Mouse (Mus musculus) limb, embryonic 10.5 days (tissue): ENCODE results near the gene Plce1. TPM values are rescaled to one million over a fixed set of nuclear protein-coding genes. Genes with fewer than 3 reads are reported as not detected.

Experiments used
- DNase-seq: peaks from one replicate; pipeline ENCODE4 v3.0.0-alpha.2; 2017; ENCODE audit warnings: low spot score
- H3K27ac ChIP-seq: fragments of 300-500 bp; sonication (generic); 2 replicates; pipeline ENCODE4 v1.5.1; 2016; ENCODE audit warnings: mild to moderate bottlenecking
- H3K27me3 ChIP-seq: fragments of 300-500 bp; sonication (generic); 2 replicates; pipeline ENCODE4 v1.6.1; 2016; ENCODE audit warnings: low read depth, mild to moderate bottlenecking; ENCODE audit not compliant: poor library complexity, severe bottlenecking
- H3K36me3 ChIP-seq: fragments of 300-500 bp; sonication (generic); 2 replicates; pipeline ENCODE4 v1.6.1; 2016; ENCODE audit warnings: mild to moderate bottlenecking, moderate library complexity
- H3K4me1 ChIP-seq: fragments of 300-500 bp; sonication (generic); 2 replicates; pipeline ENCODE4 v1.6.1; 2016
- H3K4me3 ChIP-seq: fragments of 300-500 bp; sonication (generic); 2 replicates; pipeline ENCODE4 v1.5.1; 2016; ENCODE audit warnings: mild to moderate bottlenecking, moderate library complexity
- H3K9me3 ChIP-seq: fragments of 300-500 bp; sonication (generic); replicated peaks from 2 replicates; pipeline ENCODE4 v1.6.1; 2016; ENCODE audit warnings: mild to moderate bottlenecking
- WGBS: fragments of 180-500 bp; shearing (Covaris S2); methylation state at CpG from one replicate; pipeline ENCODE4 v1.1.7; 2016; 5-methylcytosine and 5-hydroxymethylcytosine counted together
- polyA plus RNA-seq: library from polyadenylated mRNA; unstranded; fragments of >200 nt; fragmentation: Nextera tagmentation; extraction: Ambion mirVana; gene quantifications from 2 replicates; pipeline ENCODE4 v1.2.1, GENCODE M21; 2016

The Plce1 gene
- polyA plus RNA-seq, 1 experiment from 2014 or later, result 2.6 TPM

DNA sequence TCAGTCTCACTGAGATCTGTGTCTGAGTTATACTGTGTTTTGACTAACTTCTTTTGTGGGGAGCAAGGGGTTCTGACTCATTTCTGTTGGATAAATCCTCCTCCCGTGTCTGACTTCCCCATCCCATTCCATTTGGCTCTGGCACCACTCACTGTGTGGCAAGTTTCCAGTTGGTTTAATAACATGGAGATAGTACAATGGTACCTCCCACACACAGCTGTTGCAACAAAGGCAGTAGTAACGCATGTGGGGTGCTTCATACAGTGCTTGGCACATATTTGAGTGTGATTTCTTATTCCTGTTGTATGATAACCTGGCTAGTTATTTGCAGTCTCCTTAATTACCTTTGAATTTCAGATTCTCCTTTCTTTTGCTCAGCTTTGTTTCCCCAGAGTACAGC is 297.9 kb downstream of the Plce1 start:
- 82% methylated on average over 2 of the region's 2 CpGs for WGBS
- H3K9me3 ChIP-seq, result no peaks in the 10 kb centered on the region
- H3K36me3 ChIP-seq, result no peaks in the 10 kb centered on the region
- H3K4me1 ChIP-seq, result no peaks in the 10 kb centered on the region
- no peak overlapping the region for H3K4me3 ChIP-seq
- DNase-seq, result no peak
- no peak overlapping the region for H3K27ac ChIP-seq
- no peaks in the 10 kb centered on the region for H3K27me3 ChIP-seq

DNA sequence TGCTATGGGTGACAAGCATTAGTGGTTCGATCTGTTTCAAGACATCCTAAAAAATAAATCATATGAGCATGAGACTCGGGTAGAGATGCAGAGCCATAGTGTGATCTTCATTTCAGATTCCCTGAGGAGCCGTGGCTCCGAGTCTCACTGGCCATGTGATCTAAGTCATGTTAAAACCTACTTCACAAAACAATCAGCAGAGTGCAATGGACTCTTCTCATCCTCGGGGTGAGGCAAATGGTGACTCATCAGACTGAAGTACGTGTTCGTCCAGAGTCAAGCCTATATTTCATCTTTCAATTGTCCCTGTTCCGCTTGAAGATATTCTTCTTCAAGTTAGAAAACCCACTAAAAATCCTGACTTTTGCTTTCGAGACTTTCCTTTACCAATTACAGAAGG is 302.6 kb downstream of the Plce1 start:
- Histone ChIP-seq H3K27me3 (no peaks in the 10 kb centered on the region), H3K4me1 (no peaks in the 10 kb centered on the region), H3K9me3 (no peaks in the 10 kb centered on the region), H3K4me3 (no peak overlapping the region), H3K36me3 (peaks cover 13% of the 10 kb centered on the region), H3K27ac (no peak overlapping the region)
- DNase-seq, result no peak
- 91% methylated on average over 9 of the region's 9 CpGs for whole genome bisulfite sequencing

DNA sequence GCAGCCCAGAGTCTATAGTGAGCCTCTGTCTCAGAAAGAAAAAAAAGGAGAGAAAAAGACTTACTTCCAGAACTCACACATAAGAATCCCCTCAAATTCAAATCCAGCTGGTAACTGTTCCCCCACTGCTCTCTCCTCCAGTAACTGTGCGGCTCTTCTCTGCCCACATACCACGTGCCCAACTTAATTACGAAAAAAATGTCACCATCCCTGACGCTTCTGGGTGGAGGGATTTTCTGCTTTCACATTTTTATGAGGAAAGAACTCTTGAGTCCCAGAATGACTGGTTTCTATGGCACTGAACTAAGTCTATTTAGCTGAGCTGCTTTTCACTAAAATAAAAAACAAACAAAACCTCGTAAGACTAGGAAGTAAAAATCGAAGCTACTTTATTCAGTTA is 306.8 kb downstream of the Plce1 start:
- no peak for DNase-seq
- Histone ChIP-seq H3K4me1 (no peaks in the 10 kb centered on the region), H3K36me3 (peaks cover 55% of the 10 kb centered on the region), H3K27ac (no peak overlapping the region), H3K27me3 (no peaks in the 10 kb centered on the region), H3K9me3 (no peaks in the 10 kb centered on the region), H3K4me3 (no peak overlapping the region)
- WGBS, result 92% methylated on average over 6 of the region's 6 CpGs

DNA sequence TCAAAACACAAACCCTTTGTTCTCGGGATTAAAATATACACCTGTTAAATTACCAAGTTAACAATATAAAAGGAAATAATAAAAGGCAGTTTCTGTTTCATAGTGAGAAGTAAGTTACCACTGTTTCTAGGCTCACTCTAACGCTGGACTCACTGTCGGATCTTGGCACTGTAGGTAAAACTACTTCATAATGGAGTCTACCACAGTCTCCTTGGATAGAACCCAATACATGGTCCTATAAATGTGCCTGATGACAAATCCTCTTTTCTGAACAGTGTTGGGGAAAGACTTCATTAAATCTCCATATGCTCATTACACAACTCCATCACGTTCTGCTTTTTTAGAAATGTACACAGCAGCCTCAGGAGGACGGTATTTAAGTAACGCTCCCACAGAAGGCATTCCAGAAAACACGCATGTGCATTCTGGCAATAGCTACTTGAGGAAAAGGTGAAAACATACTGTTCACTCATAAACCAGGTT is 312.7 kb downstream of the Plce1 start:
- 95% methylated on average over 7 of the region's 7 CpGs for WGBS
- no peak for DNase-seq
- no peaks in the 10 kb centered on the region for H3K4me1 ChIP-seq
- no peak overlapping the region for H3K4me3 ChIP-seq
- H3K27me3 ChIP-seq, result no peaks in the 10 kb centered on the region
- H3K27ac ChIP-seq, result no peak overlapping the region
- H3K9me3 ChIP-seq, result no peaks in the 10 kb centered on the region
- H3K36me3 ChIP-seq, result peaks cover 99% of the 10 kb centered on the region

DNA sequence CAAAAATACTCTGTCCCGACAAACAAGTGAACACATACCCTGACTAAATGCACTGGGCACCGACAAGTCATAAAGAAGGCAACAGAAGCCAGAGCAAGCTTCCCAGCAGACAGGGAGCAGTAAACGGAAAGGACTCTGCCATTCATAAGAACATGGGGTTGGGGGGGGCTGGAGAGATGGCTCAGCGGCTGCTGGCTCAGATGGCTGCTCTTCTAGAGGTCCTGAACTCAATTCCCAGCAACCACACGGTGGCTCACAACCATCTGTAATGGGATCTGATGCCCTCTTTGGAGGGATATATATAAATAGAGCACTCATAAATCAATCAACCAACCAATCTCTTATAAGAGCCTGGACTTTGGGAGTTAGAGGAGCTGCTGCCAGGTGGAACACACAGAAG is 315.6 kb downstream of the Plce1 start:
- H3K4me1 ChIP-seq, result no peaks in the 10 kb centered on the region
- H3K9me3 ChIP-seq, result no peaks in the 10 kb centered on the region
- peaks cover 94% of the 10 kb centered on the region for H3K36me3 ChIP-seq
- no peaks in the 10 kb centered on the region for H3K27me3 ChIP-seq
- WGBS, result 85% methylated on average over 5 of the region's 5 CpGs
- H3K4me3 ChIP-seq, result no peak overlapping the region
- H3K27ac ChIP-seq, result no peak overlapping the region
- no peak for DNase-seq

DNA sequence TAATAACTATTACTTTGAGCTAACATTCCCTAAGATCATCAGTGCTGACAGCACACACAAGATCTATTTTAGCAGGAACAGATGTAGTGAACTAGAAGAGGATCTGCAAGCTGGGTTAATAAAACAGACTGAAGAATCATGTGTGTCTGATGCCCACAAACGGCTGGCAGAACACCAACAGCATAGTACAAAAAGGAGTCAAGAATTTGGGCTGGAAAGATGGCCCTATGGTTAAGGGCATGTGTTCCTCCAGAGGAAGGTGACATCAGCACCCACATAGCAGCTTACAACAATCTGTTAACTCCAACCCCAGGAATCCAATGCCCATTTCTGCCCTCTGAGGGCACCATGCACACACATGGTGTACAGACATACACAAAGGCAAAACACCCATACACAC is 317.4 kb downstream of the Plce1 start:
- peaks cover 94% of the 10 kb centered on the region for H3K36me3 ChIP-seq
- H3K9me3 ChIP-seq, result no peaks in the 10 kb centered on the region
- no peaks in the 10 kb centered on the region for H3K27me3 ChIP-seq
- H3K27ac ChIP-seq, result no peak overlapping the region
- no peaks in the 10 kb centered on the region for H3K4me1 ChIP-seq
- WGBS, result 86% methylated on average over 1 of the region's 1 CpGs
- no peak overlapping the region for H3K4me3 ChIP-seq
- DNase-seq, result no peak

DNA sequence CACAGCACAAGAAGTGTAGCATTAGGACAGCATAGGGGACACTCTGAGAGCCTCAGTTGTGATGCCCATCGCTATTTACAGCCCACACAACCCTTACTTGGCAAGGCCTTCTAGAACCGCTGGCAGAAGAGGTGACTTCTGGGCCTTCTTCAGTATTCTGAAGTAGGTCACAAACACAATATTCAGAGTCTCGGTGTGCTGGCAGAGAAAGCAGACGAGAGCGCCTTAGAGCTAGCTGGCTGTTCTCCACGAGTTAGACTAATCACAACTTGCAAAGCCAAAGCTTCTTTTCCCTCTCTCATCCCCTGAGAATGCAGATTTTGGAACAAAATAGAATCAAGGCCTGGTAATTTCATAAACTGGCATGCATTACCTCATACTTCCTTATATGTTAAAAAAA is 317.9 kb downstream of the Plce1 start:
- Histone ChIP-seq H3K4me1 (no peaks in the 10 kb centered on the region), H3K36me3 (peaks cover 94% of the 10 kb centered on the region), H3K27ac (no peak overlapping the region), H3K9me3 (no peaks in the 10 kb centered on the region), H3K27me3 (no peaks in the 10 kb centered on the region), H3K4me3 (no peak overlapping the region)
- no peak for DNase-seq
- 95% methylated on average over 6 of the region's 6 CpGs for WGBS

DNA sequence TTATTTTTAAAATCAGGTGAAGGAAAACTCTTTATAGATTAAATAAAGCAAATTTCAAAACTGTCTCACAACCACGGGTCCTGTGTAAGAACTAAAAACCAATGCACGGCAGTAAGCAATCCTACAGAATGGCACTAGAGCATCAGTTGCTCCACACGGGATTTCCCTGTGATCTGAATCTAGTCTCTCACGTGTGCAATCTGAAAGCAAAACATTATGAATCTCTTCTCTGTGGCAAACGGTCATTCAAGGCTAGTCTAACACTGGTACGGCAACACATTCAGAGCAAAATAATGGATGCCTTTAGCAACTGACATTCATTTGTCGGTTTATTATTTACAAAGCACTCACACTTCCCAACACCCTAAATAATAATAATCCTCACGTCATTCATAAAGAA is 337.3 kb downstream of the Plce1 start:
- peak overlapping the region; percentile 89 for H3K27ac ChIP-seq
- WGBS, result 46% methylated on average over 8 of the region's 8 CpGs
- H3K36me3 ChIP-seq, result peaks cover 33% of the 10 kb centered on the region
- no peaks in the 10 kb centered on the region for H3K9me3 ChIP-seq
- H3K4me1 ChIP-seq, result peaks cover 19% of the 10 kb centered on the region
- peak overlapping the region; percentile 87 for H3K4me3 ChIP-seq
- no peaks in the 10 kb centered on the region for H3K27me3 ChIP-seq
- no peak for DNase-seq

DNA sequence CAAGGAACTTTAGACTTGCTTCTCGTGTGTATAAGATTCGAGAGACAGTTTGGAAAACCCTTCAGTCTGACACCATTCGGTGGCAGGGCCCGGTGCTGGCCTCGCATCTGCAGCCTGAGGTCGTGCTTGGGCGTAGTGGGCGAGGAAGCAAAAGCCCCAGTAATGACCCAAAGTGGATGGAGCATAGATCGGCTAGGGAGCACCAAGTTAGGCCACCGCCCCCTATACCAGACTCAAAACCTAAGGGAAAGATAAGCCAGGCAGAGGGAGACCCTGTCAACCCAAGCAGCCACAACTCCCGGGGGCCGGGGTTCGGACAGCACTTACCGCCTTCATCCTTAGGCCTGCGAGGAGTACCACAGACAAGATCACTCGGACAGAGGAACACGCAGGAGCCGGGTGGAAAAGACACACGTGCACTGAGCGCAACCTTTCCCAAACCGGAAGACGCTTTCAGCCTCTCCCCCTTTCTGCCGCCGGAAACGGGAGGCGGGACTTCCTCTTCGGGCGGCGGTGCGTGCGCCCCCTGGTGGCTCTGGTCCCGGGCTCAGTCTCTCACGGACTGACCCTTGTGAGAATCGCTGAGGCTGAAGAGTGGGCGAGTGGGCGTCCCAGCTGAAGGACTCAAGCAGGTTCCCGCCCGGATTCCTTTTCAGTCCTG is 338.0 kb downstream of the Plce1 start, which contains the start of gene Noc3l:
Gene Noc3l, minus strand, starts transcription at position 472 of the 661 bp plus-strand sequence.
- no peaks in the 10 kb centered on the region for H3K9me3 ChIP-seq
- peak; percentile 99 for DNase-seq
- peaks cover 27% of the 10 kb centered on the region for H3K36me3 ChIP-seq
- H3K4me3 ChIP-seq, result peak within 1 kb of the TSS; percentile 87
- no peaks in the 10 kb centered on the region for H3K27me3 ChIP-seq
- H3K27ac ChIP-seq, result peak within 1 kb of the TSS; percentile 89
- WGBS, result under 1% methylated on average over 38 of the region's 38 CpGs
- peaks cover 19% of the 10 kb centered on the region for H3K4me1 ChIP-seq

DNA sequence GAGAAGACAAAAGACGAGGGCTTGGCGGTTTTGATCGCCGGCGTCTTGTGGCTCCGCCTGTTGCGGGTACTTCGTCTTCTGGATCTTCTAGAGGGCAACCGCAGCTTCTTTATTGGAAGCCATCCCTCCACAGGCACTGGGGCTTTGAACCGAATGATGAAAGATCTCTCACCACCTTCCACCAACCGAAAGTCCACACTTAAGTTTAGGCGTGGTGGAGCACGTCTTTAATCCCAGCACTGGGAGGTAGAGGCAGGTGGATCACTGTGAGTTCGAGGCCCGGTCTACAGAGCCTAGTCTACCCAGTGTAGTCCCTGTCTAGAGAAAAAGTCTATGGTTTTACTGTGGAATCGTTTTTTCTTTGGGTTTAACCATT is 338.5 kb downstream of the Plce1 start:
- Histone ChIP-seq H3K36me3 (peaks cover 22% of the 10 kb centered on the region), H3K4me1 (peaks cover 19% of the 10 kb centered on the region), H3K4me3 (peak overlapping the region; percentile 87), H3K27me3 (no peaks in the 10 kb centered on the region), H3K9me3 (no peaks in the 10 kb centered on the region), H3K27ac (peak overlapping the region; percentile 89)
- DNase-seq, result no peak
- 14% methylated on average over 16 of the region's 16 CpGs for WGBS

DNA sequence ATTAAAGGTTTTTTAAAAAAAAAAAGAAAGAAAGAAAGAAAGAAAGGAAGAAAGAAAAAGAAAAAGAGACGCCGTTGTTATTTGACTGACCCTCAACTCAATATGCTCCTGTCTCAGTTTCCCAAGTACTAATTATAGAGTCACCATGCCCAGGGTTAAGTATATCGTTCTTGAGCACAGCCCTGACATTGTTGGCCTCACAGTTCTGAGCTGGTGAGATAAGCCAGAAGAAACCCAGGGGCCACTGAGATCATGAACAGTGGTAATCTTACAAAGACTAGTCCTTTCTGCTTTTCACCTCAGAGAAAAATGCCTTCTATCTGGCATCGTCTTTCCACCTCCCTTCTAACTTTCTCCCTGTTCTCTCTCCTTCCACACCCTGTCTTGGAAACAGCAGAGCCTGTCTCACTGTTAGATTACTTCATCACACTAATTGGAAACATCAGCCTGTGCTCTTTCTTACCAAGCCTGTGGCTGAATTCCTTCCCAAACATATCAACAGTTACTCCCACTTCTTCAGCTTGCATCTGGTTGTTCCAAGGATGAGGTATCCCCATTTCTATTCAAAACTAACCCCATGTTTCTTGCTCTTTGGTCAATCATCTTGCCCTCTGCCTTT is 339.4 kb downstream of the Plce1 start:
- Histone ChIP-seq H3K36me3 (peaks cover 13% of the 10 kb centered on the region), H3K4me3 (no peak overlapping the region), H3K27ac (no peak overlapping the region), H3K4me1 (peaks cover 19% of the 10 kb centered on the region), H3K27me3 (no peaks in the 10 kb centered on the region), H3K9me3 (no peaks in the 10 kb centered on the region)
- 76% methylated on average over 4 of the region's 4 CpGs for WGBS
- DNase-seq, result no peak

DNA sequence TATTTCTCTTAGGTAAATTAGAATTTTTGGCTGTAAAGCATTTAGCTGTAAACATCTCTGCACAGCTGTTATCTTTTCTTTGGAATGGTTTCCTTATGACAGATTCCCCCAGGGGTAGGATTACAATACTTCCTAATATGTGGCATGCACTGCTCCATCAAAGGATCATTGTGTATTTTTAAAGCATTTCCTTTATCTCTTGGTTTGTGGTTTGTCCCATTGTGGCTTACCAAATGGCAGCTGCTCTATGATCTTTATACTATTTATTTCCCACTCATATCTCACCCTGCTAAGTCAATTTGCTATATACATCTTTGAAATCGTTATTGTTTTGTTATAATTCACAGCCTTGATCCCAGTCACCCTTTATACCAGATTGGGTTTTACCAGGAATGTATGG is 352.3 kb downstream of the Plce1 start:
- peaks cover 7% of the 10 kb centered on the region; the same call in 1 of the 2 replicates for H3K4me1 ChIP-seq
- WGBS, result 82% methylated on average over 1 of the region's 1 CpGs
- no peaks in the 10 kb centered on the region for H3K36me3 ChIP-seq
- no peaks in the 10 kb centered on the region for H3K27me3 ChIP-seq
- H3K4me3 ChIP-seq, result no peak overlapping the region
- H3K27ac ChIP-seq, result no peak overlapping the region
- H3K9me3 ChIP-seq, result no peaks in the 10 kb centered on the region
- DNase-seq, result no peak
